Mouse (Mus musculus) v-Abl transformed pro-B cells (cell line): ENCODE measurements around the gene Slc31a2.

Source experiments
- in situ Hi-C, 2 experiments: fragments of 400-800 bp; cut with MboI; formaldehyde crosslinking; loops; one replicate each; pipeline ENCODE4 v1.15.1; 2025; ENCODE audit not compliant: unreplicated experiment in 2 of 2

Gene Slc31a2

GRCm38 (mm10) chr4:62312821-62313220 lies 50.5 kb downstream of the Slc31a2 start:
- in situ Hi-C loops: loop anchor here in 1 of 2 experiments (25.0 kb wide), 1 partner anchor 899 kb away; the partner anchor contains the start of gene Col27a1

- in situ Hi-C loops: loop anchor here in 1 of 2 experiments (25.0 kb wide), 1 partner anchor 899 kb away; the partner anchor contains the start of gene Col27a1
Observed at GRCm38 (mm10) chr4:62313641-62314211, 51.4 kb downstream of the Slc31a2 start.

- in situ Hi-C loops: loop anchor here in 1 of 2 experiments (25.0 kb wide), 1 partner anchor 898 kb away; the partner anchor contains the start of gene Col27a1
Observed at GRCm38 (mm10) chr4:62314516-62314915, 52.2 kb downstream of the Slc31a2 start.

- in situ Hi-C loops: loop anchor here in 1 of 2 experiments (25.0 kb wide), 1 partner anchor 896 kb away; the partner anchor contains the start of gene Col27a1
Observed at GRCm38 (mm10) chr4:62316456-62316855, 54.1 kb downstream of the Slc31a2 start.

- in situ Hi-C loops: loop anchor here in 1 of 2 experiments (25.0 kb wide), 1 partner anchor 894 kb away; the partner anchor contains the start of gene Col27a1
Observed at GRCm38 (mm10) chr4:62318294-62318693, 55.9 kb downstream of the Slc31a2 start.

GRCm38 (mm10) chr4:62322684-62323083 lies 60.3 kb downstream of the Slc31a2 start:
- in situ Hi-C loops: loop anchor here in 1 of 2 experiments (25.0 kb wide), 1 partner anchor 890 kb away; the partner anchor contains the start of gene Col27a1

GRCm38 (mm10) chr4:62326111-62326510 lies 63.7 kb downstream of the Slc31a2 start:
- in situ Hi-C loops: loop anchor here (25.0 kb wide), 3 partner anchors 186 to 1061 kb away; partner anchors contain the start of genes Alad (in 1 of the 2) and Hdhd3 (in 1 of the 2)

- in situ Hi-C loops: loop anchor here (25.0 kb wide), 3 partner anchors 183 to 1058 kb away; partner anchors contain the start of genes Alad (in 1 of the 2) and Hdhd3 (in 1 of the 2)
Observed at GRCm38 (mm10) chr4:62328941-62329660, 66.7 kb downstream of the Slc31a2 start.

- in situ Hi-C loops: loop anchor here (25.0 kb wide), 3 partner anchors 180 to 1055 kb away; partner anchors contain the start of genes Alad (in 1 of the 2) and Hdhd3 (in 1 of the 2)
Observed at GRCm38 (mm10) chr4:62331977-62332376, 69.6 kb downstream of the Slc31a2 start.

GRCm38 (mm10) chr4:62338536-62338935 lies 76.2 kb downstream of the Slc31a2 start:
- in situ Hi-C loops: loop anchor here (5.0 to 25.0 kb wide), 5 partner anchors 174 to 1049 kb away; partner anchors contain the start of genes Alad (in 1 of the 2) and Hdhd3 (in 1 of the 2)

GRCm38 (mm10) chr4:62344000-62344399 lies 81.6 kb downstream of the Slc31a2 start:
- in situ Hi-C loops: loop anchor here (10.0 to 25.0 kb wide), 4 partner anchors 168 to 1043 kb away; partner anchors contain the start of genes Alad (in 1 of the 2) and Hdhd3 (in 1 of the 2)

GRCm38 (mm10) chr4:62345827-62346226 lies 83.5 kb downstream of the Slc31a2 start:
- in situ Hi-C loops: loop anchor here (10.0 to 25.0 kb wide), 4 partner anchors 166 to 1041 kb away; partner anchors contain the start of genes Alad (in 1 of the 2) and Hdhd3 (in 1 of the 2)

GRCm38 (mm10) chr4:62347605-62348328 lies 85.4 kb downstream of the Slc31a2 start:
- in situ Hi-C loops: loop anchor here (10.0 to 25.0 kb wide), 4 partner anchors 165 to 1040 kb away; partner anchors contain the start of genes Alad (in 1 of the 2) and Hdhd3 (in 1 of the 2)
